Mouse (Mus musculus): Measurements from ENCODE around the gene Camk2b.

GRCm38 (mm10) chr11:6015011-6015431, 51.1 kb downstream of the Camk2b start:
- TF ChIP-seq CTCF (IDR thresholded peaks at IDR 0.05; ENCODE audit: low read depth, low read length) = no peak
- no peak for TF ChIP-seq POLR2AphosphoS5 (IDR thresholded peaks at IDR 0.05; ENCODE audit: insufficient replicate concordance, low read depth, low read length)
- TF ChIP-seq TAL1 (conservative IDR thresholded peaks at IDR 0.05; ENCODE audit: low read depth, low read length) = no peak
